Mouse (Mus musculus) liver, embryonic 13.5 days (tissue): ENCODE data around the gene Pola1. TPM values are rescaled to one million over a fixed set of nuclear protein-coding genes. Genes with fewer than 3 reads are reported as not detected.
A peak's percentile ranks its signal among the peaks of the same experiment; 100 is the strongest.

Experiments
- ATAC-seq: fragments of 200-750 bp; cut with Nextera tagmentation; 2 replicates; pipeline ENCODE4 v1.8.0; 2017; ENCODE audit warnings: low read depth, mild to moderate bottlenecking, moderate number of reproducible peaks, moderate library complexity
- DNase-seq: peaks from one replicate; pipeline ENCODE4 v3.0.0; 2022
- H3K27ac ChIP-seq: fragments of 300-500 bp; sonication (generic); 2 replicates; pipeline ENCODE4 v1.5.1; 2015; ENCODE audit warnings: moderate library complexity, mild to moderate bottlenecking, inconsistent platforms
- H3K27me3 ChIP-seq: fragments of 300-500 bp; sonication (generic); 2 replicates; pipeline ENCODE4 v1.6.1; 2015; ENCODE audit warnings: mild to moderate bottlenecking, inconsistent platforms
- H3K36me3 ChIP-seq: fragments of 300-500 bp; sonication (generic); 2 replicates; pipeline ENCODE4 v1.6.1; 2015; ENCODE audit warnings: mild to moderate bottlenecking, inconsistent platforms
- H3K4me1 ChIP-seq: fragments of 300-500 bp; sonication (generic); replicated peaks from 2 replicates; pipeline ENCODE4 v1.6.1; 2015; ENCODE audit warnings: inconsistent platforms
- H3K4me2 ChIP-seq: fragments of 300-500 bp; sonication (generic); 2 replicates; pipeline ENCODE4 v1.6.1; 2015; ENCODE audit warnings: inconsistent platforms, mild to moderate bottlenecking, moderate library complexity
- H3K4me3 ChIP-seq: fragments of 300-500 bp; sonication (generic); replicated peaks from 2 replicates; pipeline ENCODE4 v1.5.1; 2015; ENCODE audit warnings: mild to moderate bottlenecking, inconsistent platforms
- H3K9ac ChIP-seq: fragments of 300-500 bp; sonication (generic); 2 replicates; pipeline ENCODE4 v1.6.1; 2015; ENCODE audit warnings: mild to moderate bottlenecking, inconsistent platforms
- H3K9me3 ChIP-seq: fragments of 300-500 bp; sonication (generic); replicated peaks from 2 replicates; pipeline ENCODE4 v1.6.1; 2016; ENCODE audit warnings: inconsistent platforms
- WGBS: fragments of 180-500 bp; shearing (Covaris S2); methylation state at CpG from one replicate; pipeline ENCODE4 v1.1.7; 2015; ENCODE audit not compliant: insufficient replicate concordance; 5-methylcytosine and 5-hydroxymethylcytosine counted together
- polyA plus RNA-seq: library from polyadenylated mRNA; unstranded; fragments of >200 nt; fragmentation: Nextera tagmentation; extraction: Ambion mirVana; gene quantifications from 2 replicates; pipeline ENCODE4 v1.2.1, GENCODE M21; 2015

Gene Pola1
- polyA plus RNA-seq, 1 experiment from 2014 or later: 16.4 TPM

- Histone ChIP-seq H3K27ac (no peak overlapping the region), H3K4me1 (0 out of 2 replicates have a peak, but pooled peaks cover 2% of the 10 kb centered on the region)
- 24% methylated on average over 10 of the region's 10 CpGs for WGBS
Measured at GRCm38 (mm10) chrX:93300183-93300815, 331.7 kb downstream of the Pola1 start.

DNA sequence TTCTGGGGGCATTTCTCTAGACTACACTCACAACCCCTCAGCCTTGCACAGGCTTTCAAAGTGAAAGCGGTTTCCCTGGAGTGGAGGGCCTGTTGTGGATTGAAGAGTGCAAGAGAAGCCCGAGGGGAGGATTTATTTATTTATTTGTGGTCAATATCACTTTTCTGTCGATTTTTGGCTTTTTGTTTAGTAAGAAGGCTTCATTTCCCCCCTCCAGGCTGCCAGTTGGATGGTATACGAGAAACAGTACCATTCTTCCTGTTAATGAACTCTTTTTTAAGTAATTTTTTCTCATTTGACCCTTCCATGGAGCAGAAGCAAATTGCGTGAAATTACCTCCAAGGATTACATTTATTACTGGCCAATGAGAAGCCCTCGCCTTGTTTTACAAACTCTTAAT is 332.2 kb downstream of the Pola1 start:
- no peak for ATAC-seq

More at GRCm38 (mm10) chrX:93300183-93300815, 331.7 kb downstream of the Pola1 start:
- H3K36me3 ChIP-seq: no peaks in the 10 kb centered on the region
- DNase-seq (no peak), ATAC-seq (no peak)
- H3K9ac ChIP-seq: no peak overlapping the region
- H3K9me3 ChIP-seq: no peaks in the 10 kb centered on the region
- H3K4me3 ChIP-seq: no peak overlapping the region
- no peak overlapping the region for H3K4me2 ChIP-seq
- peaks cover 82% of the 10 kb centered on the region for H3K27me3 ChIP-seq

DNA sequence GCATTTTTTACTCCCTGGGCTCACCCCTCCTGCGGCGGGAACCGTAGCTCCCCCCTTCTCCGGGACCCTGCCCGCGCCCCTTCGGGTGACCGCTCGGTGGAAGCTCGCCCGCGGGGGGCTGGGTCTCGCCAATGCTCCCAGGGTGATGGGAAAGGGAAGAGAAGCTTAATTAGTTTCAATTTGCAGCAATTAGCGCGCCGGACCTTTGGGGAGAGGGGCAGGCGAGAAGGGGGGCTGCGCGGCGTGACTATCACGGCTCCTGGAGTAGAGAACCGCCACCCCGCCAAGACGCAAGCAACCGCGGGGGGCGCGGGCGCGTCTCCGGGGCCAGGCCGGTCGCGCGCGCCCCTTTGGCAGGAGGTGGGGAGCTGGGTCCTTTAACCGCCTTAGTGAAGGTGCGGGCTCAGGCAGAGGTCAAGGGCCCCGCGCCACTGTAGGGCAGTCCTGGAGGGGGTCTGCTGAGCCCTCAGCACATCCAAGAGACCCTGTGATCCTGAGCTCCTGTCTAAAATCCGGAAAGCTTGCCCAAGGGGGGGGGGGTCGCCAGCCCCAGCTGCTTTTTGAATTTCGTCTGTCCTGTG is 332.8 kb downstream of the Pola1 start:
- ATAC-seq (no peak), DNase-seq (no peak)
- H3K4me1 ChIP-seq: 0 out of 2 replicates have a peak, but pooled peaks cover 2% of the 10 kb centered on the region
- 13% methylated on average over 43 of the region's 43 CpGs for WGBS
- no peak overlapping the region for H3K9ac ChIP-seq
- peaks cover 93% of the 10 kb centered on the region for H3K27me3 ChIP-seq
- H3K9me3 ChIP-seq: no peaks in the 10 kb centered on the region
- H3K36me3 ChIP-seq: no peaks in the 10 kb centered on the region
- H3K4me2 ChIP-seq: peak overlapping the region; percentile 44
- H3K27ac ChIP-seq: no peak overlapping the region
- H3K4me3 ChIP-seq: peak overlapping the region; percentile 32

More for the DNA sequence above, 332.2 kb downstream of the Pola1 start:
- DNase-seq: no peak
- no peak overlapping the region for H3K4me2 ChIP-seq
- H3K9ac ChIP-seq: no peak overlapping the region
- H3K4me3 ChIP-seq: no peak overlapping the region
- H3K27ac ChIP-seq: no peak overlapping the region
- H3K36me3 ChIP-seq: no peaks in the 10 kb centered on the region
- H3K27me3 ChIP-seq: peaks cover 87% of the 10 kb centered on the region
- WGBS: 18% methylated on average over 6 of the region's 6 CpGs
- no peaks in the 10 kb centered on the region for H3K9me3 ChIP-seq
- 0 out of 2 replicates have a peak, but pooled peaks cover 2% of the 10 kb centered on the region for H3K4me1 ChIP-seq

DNA sequence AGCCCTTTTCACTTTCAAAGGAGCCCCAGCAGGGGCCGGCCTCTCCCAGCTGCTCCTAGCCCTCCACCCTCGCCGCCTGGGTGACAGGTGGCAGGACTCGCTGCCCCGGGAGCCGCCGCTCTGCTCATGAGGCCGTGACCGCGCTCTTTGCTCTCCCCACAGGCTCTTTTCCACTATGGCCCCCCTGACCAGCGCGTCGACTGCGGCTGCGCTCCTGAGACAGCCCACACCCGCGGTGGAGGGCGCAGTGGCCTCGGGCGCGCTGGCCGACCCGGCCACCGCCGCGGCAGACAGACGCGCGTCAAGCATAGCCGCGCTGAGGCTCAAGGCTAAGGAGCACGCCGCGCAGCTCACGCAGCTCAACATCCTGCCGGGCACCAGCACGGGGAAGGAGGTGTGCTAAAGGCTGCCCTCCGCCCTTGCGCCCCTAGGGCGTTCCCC is 334.9 kb downstream of the Pola1 start:
- Histone ChIP-seq H3K4me2 (peak overlapping the region; percentile 21), H3K9ac (no peak overlapping the region), H3K9me3 (no peaks in the 10 kb centered on the region), H3K36me3 (no peaks in the 10 kb centered on the region), H3K4me3 (0 out of 2 replicates have a peak overlapping the region, but pooled peaks have one; percentile 19), H3K4me1 (0 out of 2 replicates have a peak, but pooled peaks cover 2% of the 10 kb centered on the region), H3K27ac (no peak overlapping the region), H3K27me3 (peaks cover 100% of the 10 kb centered on the region)
- no peak for ATAC-seq
- WGBS: 8% methylated on average over 40 of the region's 40 CpGs
- DNase-seq: no peak

GRCm38 (mm10) chrX:93295819-93296218 is 336.1 kb downstream of the Pola1 start:
- Histone ChIP-seq H3K4me3 (no peak overlapping the region), H3K27ac (no peak overlapping the region), H3K27me3 (peaks cover 100% of the 10 kb centered on the region), H3K9ac (no peak overlapping the region), H3K36me3 (no peaks in the 10 kb centered on the region), H3K9me3 (no peaks in the 10 kb centered on the region), H3K4me1 (0 out of 2 replicates have a peak, but pooled peaks cover 2% of the 10 kb centered on the region), H3K4me2 (no peak overlapping the region)
- DNase-seq (no peak), ATAC-seq (no peak)
- 15% methylated on average over 5 of the region's 5 CpGs for WGBS

- 17% methylated on average over 25 of the region's 25 CpGs for WGBS
Measured at GRCm38 (mm10) chrX:93294736-93295490, 337.0 kb downstream of the Pola1 start.

DNA sequence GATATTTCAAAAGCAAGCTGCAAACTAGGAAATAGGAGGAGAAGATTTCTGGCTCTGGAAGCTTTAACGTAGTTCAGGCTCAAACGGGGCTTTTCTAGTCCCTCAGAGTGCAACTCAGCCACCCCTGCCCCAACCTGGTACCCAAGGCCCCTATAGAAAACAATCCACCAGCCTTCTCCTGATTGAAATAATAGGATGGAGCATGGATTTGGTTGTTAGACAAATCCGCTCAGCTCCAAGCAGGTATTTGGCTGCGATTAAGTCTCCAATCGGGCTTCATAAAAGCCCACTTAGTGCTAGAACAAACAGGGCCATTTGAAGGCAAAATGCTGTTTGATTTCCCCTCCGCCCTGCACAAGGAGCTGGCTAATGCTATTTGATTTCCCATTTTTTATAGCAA is 339.9 kb downstream of the Pola1 start:
- DNase-seq: no peak
- H3K9me3 ChIP-seq: no peaks in the 10 kb centered on the region
- H3K4me3 ChIP-seq: no peak overlapping the region
- H3K9ac ChIP-seq: no peak overlapping the region
- no peaks in the 10 kb centered on the region for H3K36me3 ChIP-seq
- no peak overlapping the region for H3K4me2 ChIP-seq
- H3K27ac ChIP-seq: no peak overlapping the region
- no peaks in the 10 kb centered on the region for H3K4me1 ChIP-seq
- ATAC-seq: no peak
- WGBS: 21% methylated on average over 6 of the region's 6 CpGs
- H3K27me3 ChIP-seq: peaks cover 100% of the 10 kb centered on the region

More at GRCm38 (mm10) chrX:93294736-93295490, 337.0 kb downstream of the Pola1 start:
- Histone ChIP-seq H3K27ac (no peak overlapping the region), H3K4me2 (no peak overlapping the region), H3K27me3 (peaks cover 100% of the 10 kb centered on the region), H3K9ac (no peak overlapping the region), H3K36me3 (no peaks in the 10 kb centered on the region), H3K4me3 (no peak overlapping the region), H3K9me3 (no peaks in the 10 kb centered on the region), H3K4me1 (0 out of 2 replicates have a peak, but pooled peaks cover 2% of the 10 kb centered on the region)
- DNase-seq (no peak), ATAC-seq (no peak)

- DNase-seq (no peak), ATAC-seq (no peak)
- no peak overlapping the region for H3K9ac ChIP-seq
- H3K9me3 ChIP-seq: no peaks in the 10 kb centered on the region
- WGBS: 13% methylated on average over 12 of the region's 12 CpGs
- H3K4me3 ChIP-seq: no peak overlapping the region
- H3K4me1 ChIP-seq: no peaks in the 10 kb centered on the region
- no peaks in the 10 kb centered on the region for H3K36me3 ChIP-seq
- no peak overlapping the region for H3K27ac ChIP-seq
- no peak overlapping the region for H3K4me2 ChIP-seq
- peaks cover 100% of the 10 kb centered on the region for H3K27me3 ChIP-seq
Measured at GRCm38 (mm10) chrX:93289851-93290380, 342.0 kb downstream of the Pola1 start.

DNA sequence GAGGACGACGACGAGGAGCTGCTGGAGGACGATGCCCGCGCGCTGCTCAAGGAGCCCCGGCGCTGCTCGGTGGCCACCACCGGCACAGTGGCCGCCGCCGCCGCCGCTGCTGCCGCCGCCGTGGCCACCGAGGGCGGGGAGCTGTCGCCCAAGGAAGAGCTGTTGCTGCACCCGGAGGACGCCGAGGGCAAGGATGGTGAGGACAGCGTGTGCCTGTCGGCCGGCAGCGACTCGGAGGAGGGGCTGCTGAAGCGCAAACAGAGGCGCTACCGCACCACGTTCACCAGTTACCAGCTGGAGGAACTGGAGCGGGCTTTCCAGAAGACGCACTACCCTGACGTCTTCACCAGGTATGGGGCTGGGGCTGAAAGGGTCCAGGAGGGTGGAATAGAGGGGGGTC is 342.9 kb downstream of the Pola1 start:
- no peaks in the 10 kb centered on the region for H3K9me3 ChIP-seq
- peak overlapping the region; percentile 31 for H3K4me3 ChIP-seq
- WGBS: 5% methylated on average over 36 of the region's 37 CpGs
- no peak overlapping the region for H3K9ac ChIP-seq
- H3K27ac ChIP-seq: no peak overlapping the region
- H3K4me2 ChIP-seq: peak overlapping the region; percentile 51
- no peak for ATAC-seq
- H3K27me3 ChIP-seq: peaks cover 100% of the 10 kb centered on the region
- H3K36me3 ChIP-seq: no peaks in the 10 kb centered on the region
- no peak for DNase-seq
- H3K4me1 ChIP-seq: no peaks in the 10 kb centered on the region

DNA sequence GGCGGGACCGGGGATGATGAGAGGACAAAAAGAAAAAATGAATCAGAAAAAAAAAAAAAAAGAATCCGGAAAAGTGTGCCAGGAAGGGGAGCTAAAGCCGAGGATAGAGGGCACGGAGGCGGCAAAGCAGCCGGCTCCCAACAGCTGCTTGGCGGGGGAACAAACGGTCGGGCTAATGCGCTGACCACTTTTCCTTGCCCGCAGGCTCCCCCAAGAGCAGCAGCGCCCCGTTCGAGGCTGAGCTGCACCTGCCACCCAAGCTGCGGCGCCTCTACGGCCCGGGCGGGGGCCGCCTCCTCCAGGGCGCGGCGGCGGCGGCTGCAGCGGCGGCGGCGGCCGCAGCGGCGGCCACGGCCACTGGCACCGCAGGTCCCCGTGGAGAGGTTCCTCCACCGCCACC is 343.6 kb downstream of the Pola1 start:
- H3K36me3 ChIP-seq: no peaks in the 10 kb centered on the region
- no peaks in the 10 kb centered on the region for H3K9me3 ChIP-seq
- ATAC-seq (no peak), DNase-seq (no peak)
- H3K4me2 ChIP-seq: peak overlapping the region; percentile 51
- H3K4me1 ChIP-seq: no peaks in the 10 kb centered on the region
- 7% methylated on average over 37 of the region's 37 CpGs for WGBS
- no peak overlapping the region for H3K27ac ChIP-seq
- H3K4me3 ChIP-seq: peak overlapping the region; percentile 31
- peaks cover 97% of the 10 kb centered on the region for H3K27me3 ChIP-seq
- no peak overlapping the region for H3K9ac ChIP-seq

- no peak within 1 kb of the TSS for H3K4me3 ChIP-seq
- H3K9ac ChIP-seq: no peak within 1 kb of the TSS
- ATAC-seq (peak; percentile 68; the same call in 1 of the 2 replicates), DNase-seq (peak; percentile 30)
- H3K4me2 ChIP-seq: no peak within 1 kb of the TSS
- no peaks in the 10 kb centered on the region for H3K4me1 ChIP-seq
- no peaks in the 10 kb centered on the region for H3K9me3 ChIP-seq
- no peaks in the 10 kb centered on the region for H3K36me3 ChIP-seq
- no peak within 1 kb of the TSS for H3K27ac ChIP-seq
- peaks cover 97% of the 10 kb centered on the region for H3K27me3 ChIP-seq
- WGBS: 19% methylated on average over 31 of the region's 31 CpGs
Measured at GRCm38 (mm10) chrX:93286291-93286893, 345.6 kb downstream of the Pola1 start, which contains the start of gene Arx. Gene Arx, plus strand, starts transcription at chrX:93286445.
